Mouse (Mus musculus): ENCODE data around the gene Gm17651.
A peak's percentile ranks its signal among the peaks of the same experiment; 100 is the strongest.

The Gm17651 gene

DNA sequence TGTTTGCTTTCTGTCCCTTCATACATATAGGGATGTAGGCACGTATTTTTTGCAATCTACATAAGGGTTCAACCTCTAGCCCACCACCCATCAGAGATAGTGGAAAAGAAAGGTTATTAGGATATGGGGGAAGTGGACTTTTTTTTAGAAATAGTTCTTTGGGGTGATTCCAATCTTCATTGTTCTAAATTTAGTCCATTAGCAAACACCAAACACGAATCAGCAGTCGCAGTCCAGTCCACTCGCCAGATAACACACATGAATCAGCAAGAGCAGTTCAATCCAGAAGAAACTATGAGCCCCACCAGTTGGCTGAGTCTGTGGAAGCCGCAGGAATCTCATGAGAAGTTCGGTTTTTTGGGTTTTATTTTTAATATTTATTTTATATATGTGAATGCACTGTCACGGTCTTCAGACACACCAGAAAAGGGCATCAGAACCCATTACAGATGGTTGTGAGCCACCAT lies at the start of gene Gm17651:
Gm17651 (minus strand) TSS at position 51 of the 467 bp plus-strand sequence.
- no peak for DNase-seq (ENCODE audit: low spot score)

DNA sequence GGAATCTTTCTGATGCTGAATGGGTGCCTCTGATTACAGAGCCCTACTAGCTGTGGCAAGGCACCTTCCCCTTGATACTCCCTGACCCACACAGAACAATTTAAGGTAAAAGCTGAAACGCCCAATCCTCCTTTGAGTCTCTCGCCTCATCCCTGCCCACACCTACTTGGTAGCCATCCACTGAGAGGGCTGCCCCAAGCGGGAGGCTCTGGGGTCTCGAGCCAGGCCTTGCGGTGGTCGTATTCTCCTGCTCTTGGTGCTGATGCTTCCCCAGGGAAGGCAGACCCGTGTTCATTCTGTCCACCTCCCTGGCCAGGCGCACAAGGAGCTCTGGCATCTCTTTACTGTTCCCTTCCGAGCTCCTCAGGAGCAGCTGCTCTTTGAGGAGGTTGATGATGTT lies 44.6 kb upstream of the Gm17651 start:
- no peak for DNase-seq (ENCODE audit: low spot score)

DNA sequence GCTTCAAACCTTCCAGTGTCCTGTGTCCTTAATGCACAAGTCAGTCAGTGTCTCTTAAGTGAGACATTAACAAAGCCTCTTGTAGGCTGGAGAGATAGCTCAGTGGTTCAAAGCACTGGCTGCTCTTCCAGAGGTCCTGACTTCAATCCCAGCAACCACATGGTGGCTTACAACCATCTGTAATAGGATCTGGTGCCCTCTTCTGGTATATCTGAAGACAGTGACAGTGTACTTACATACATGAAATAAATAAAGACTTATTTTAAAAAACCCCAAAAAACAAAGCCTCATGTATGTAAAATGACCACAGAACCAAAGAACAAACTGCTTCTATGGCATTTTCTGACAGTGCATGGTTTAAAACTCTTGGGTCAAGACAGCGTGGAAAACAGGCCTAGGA lies 41.4 kb upstream of the Gm17651 start:
- no peak for DNase-seq (ENCODE audit: low spot score)

DNA sequence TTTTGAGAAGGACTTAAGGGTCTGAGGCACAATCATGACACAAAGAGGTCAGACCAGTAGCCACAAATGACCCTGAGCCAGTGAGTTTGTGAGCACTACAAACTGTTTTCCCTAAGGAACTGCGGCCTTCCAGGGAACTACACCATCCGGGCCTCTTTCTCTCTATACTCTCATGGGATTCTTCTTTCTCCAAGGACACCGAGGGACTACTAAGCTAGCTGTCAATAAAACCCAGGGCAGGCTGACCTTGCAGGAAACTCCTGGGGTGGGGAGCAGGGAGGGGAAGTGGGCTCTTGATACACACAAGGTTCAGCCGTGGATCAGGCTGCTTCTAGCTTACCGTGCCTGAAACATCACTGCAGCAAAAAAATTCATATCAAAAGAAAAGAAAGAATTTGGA lies 36.4 kb upstream of the Gm17651 start:
- no peak for DNase-seq (ENCODE audit: low spot score)

DNA sequence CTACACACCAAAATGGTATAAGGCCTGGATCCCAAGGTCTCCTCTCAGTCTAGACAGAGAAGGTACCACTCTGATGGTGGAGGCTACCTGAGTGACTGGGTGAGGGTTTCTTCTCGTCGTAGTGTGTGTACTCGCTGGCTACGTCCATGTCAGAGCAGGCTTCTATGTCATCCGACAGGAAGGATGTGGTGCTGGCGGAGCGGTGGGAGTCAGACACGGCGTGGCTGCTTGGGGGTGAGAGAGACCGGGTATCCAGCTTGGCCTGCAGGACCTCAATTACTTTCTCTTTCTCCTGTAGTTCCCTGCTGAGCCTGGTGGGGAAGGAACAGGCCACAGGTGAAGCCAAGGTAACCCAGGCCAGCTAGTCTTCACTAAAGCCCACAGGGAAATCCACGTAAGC lies 35.6 kb upstream of the Gm17651 start:
- no peak for DNase-seq (ENCODE audit: low spot score)

DNA sequence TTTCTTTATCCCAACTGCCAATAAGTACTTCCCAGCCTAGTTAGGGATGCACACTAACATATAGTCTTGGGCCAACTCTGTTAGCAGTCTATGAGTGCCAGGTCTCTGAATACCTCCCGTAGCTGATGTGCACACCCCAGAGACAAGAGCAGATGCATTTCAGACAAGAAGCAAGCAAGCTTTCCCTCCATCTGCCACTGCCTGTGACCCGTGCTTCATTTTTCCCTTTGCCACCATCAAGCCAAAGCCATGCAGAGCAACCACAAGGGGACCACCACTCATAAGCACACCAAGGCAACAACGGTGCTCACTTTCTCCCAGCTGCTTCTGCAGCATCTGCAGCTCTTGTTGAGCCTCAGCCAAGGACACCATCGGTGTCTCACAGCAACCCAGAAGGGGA lies 32.1 kb upstream of the Gm17651 start:
- DNase-seq (ENCODE audit: low spot score), result no peak

DNA sequence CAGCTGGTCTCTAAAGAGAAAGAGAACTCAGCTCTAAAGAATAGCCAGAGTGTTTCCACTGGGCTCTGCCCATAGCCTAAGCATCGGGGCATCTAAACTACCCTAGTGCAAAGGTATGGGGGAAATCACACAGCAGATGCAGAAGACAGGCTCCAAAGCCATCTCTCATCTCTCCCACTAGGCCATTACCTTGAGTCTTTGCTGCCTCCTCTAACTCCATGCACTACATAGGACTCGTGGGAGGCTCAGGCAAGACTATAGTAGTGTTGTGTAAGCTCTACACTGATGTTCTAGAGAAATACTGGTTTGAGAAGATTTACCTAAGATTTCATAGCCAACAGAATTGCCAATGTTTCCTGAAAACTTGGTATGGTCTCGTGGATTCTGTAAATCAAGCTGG lies 31.0 kb upstream of the Gm17651 start:
- no peak for DNase-seq (ENCODE audit: low spot score)

DNA sequence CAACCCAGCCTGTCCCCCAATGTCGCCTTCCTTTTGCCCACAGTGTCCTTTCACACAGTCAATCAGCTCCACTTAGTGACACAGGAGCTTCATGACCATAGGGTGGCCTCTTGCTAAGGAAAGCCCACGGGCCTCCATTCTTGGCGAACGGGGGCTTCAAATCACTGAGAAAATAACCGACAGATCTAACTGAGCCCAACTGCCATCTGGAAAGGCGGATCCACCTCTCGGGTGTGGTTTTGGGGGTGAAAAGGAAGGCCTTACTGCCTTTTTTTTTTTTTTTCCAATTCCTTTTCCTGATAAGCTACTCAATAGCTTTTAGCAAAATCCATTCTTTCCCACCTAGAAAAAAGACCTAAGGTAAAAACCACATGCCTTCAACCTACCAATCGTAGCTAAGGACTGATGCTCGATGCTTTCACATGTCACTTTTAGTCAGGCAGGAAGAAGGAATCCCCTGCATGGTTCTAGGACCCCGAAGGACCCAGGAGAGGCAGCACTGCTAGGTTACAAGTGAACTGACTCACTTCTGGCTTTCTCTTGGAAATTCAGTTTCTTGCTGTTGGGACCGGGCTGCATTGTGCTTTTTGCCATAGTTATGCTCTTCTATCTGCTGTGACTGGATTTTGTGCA lies 28.1 kb upstream of the Gm17651 start:
- no peak for DNase-seq (ENCODE audit: low spot score)

DNA sequence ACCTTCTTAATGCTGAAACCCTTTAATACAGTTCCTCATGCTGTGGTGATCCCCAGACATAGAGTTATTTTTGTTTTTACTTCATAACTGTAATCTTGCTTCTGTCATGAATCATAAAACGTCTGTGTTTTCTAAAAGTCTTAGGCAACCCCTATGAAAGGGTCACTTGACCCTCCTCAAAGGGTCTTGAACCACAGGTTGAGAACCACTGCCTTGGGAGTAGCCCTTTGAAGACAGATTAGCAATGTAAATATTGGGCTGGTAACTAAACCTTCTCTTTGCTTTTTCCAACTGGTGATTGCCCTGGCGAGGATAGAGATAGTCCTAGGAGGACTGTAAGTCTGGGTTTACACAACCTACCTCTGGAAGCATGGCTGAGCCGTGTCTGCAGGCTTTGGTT lies 26.7 kb upstream of the Gm17651 start:
- no peak for DNase-seq (ENCODE audit: low spot score)

DNA sequence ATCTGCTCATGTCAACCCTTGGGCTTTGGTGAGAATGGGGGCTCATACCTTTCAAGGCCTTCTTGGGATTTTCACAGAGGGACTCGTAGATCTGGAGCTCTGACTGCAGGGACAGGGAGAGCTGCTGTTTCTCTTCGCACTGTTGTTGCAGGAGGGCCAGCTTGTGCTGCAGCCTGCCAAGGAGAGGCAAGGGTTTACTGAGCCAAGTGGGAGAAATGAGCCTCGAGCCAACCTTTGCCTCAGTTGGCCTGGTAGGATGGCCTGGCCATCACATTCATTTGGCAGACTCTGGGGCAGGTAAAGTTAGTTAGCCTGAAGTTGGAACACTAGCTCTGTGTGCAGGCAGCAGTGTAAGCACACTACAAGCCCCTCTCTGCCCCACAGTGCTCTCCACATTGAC lies 24.6 kb upstream of the Gm17651 start:
- no peak for DNase-seq (ENCODE audit: low spot score)

DNA sequence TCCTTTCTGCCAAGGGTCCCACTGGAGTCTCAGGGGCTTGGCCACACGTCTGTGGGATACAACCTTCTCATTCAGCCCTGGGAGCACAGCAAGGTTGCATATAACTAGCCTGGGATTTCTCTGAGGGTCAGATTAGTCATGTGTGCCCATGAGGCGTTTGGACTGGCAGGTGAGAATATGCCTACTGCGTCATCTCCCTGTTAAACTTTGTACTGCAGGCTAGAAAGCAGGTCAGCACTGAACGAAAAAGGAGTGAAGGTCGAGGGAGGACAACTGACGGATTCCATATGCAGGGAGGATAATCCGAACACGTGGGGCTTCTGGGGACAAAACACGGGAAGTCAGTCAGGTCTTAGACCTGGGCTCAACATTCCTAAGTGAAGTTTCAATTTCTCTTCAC lies 22.8 kb upstream of the Gm17651 start:
- DNase-seq (ENCODE audit: low spot score), result no peak

DNA sequence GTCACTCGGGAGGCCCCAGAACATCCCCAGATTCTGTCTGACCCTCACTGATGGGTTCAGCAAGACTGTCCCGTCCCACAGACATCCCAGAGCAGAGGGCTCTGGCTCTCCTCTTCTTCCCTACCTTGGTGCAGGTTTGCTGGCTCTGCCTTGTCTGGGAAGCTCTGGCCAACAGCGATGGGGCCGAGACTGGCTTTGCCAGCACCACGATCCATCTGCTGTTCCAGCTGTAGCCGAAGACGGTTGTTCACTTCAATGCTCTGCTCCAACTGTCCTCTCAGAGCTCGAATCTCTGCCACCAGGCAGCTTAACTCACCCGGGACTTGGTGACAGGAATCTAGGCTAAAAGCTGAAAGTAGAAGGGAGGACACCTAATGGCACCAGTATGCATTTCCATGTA lies 22.4 kb upstream of the Gm17651 start:
- DNase-seq (ENCODE audit: low spot score), result no peak

DNA sequence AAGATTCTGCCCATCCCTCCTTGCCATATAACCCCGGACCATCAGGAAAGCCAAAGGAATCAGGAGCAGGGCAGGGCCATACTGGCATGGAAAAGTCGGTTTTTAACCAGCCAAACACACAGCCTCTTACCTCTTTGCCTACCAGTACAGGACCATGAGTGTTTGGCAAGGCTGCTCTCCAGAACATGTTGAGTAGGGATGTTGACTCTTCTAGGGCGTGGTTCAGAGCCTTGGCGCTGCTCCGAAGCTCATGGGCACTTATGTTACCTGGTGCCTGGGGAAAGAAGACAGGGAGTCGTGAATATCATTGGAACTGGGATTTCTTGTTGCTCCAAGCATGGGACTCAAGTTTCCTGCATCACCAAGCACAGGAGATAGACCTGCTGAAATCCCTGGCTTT lies 19.3 kb upstream of the Gm17651 start:
- DNase-seq (ENCODE audit: low spot score), result no peak

DNA sequence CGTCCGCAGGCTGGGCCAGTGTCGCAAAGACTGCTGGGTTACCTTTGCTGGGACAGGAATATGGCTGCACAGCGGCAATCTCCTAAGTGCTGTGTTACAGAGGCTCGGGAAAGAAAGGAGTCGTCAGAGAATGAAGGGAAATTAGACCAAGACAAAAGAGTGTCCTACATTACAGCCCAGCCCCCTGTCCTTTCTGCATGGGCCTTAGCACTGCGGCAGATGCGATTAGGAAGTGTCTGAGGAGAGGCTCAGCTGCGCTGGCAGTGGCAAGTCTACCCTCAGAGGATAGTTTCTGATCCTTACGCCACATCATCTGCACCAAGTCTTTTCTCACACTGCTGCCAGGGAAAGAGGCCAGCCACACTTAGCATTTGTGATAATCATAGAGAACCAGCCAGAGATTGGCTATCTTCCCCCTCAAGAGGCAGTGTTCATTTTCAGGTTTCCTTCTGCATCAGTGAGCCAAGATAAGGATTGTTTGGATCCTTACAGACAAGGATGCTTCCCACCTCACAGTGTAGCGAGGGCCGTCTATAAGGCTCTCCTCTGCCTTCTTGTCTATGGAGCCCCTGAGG lies 17.0 kb upstream of the Gm17651 start:
- DNase-seq (ENCODE audit: low spot score), result no peak

DNA sequence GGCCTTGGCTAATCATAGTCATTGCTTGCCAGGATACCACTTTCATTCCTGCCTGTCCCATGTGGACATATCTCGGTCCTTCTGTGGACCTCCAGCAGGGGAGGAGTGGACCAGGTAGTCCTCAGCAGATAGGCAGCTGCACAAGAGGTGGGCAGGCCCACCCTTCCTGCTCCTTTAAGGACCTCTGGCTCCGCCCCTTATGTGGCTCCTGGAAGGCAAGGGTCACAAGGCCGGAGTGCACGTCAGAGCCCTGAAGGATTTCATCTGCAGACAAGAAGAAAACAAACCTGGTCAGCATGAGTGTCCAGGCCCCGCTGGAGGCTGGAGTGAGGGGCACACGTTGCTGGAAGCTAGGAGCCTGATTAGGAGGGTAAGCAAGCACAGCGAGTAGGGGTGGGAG lies 16.1 kb upstream of the Gm17651 start:
- DNase-seq (ENCODE audit: low spot score), result no peak

DNA sequence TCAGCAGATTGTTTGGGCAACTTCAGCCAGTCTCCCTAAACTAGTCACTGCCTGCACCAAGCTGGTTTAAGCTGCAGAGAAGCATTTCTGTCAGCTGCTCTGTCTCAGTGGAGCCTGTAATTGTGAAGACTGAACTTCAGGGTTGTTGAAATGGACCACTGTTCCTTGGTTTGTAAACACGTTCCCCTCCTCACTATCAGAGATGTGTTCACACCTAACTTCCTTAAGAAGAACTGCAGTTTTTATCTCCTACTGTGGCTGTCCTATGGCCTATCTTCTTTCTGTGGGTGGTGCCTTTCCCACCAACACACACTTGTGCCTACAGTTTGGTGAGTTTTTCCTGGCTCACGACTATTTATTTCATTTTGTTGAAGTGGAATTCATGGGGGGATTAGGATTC lies 14.8 kb upstream of the Gm17651 start:
- DNase-seq (ENCODE audit: low spot score), result no peak

DNA sequence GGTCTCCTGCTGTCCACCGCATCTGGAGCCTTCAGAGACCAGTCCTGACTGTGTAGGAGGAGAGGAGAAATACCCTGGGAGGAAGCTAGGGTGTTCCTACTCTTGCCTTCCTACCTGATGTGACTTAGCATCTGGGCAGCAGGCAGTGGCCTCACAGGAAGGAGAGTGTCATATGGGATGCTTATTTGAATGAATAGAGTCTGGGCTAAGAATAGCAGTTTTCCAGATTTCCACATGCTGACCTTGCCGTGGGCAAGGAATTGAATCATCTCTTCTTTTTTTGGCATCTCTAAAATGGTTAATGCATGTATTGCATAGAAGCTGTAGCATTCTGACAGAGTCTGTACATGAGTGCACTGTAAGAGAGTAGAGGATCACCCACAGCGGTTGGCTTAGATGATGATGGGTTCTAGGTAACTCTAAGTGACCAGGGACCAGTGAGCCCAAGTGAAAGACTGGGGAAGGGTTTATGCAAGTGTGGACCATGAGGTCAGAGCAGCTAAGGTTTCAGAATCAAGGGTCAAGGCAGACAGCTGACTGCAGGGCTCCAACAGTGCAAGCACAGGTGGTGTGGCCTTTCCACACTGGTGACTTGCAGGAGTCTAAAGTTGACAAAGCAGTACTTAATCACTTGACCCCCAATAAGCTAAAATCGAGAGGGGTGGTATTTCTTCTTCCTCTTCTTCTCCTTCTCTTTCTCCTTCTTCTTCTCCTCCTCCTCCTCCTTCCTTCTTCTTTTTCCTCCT lies 12.1 kb upstream of the Gm17651 start:
- DNase-seq (ENCODE audit: low spot score), result no peak

DNA sequence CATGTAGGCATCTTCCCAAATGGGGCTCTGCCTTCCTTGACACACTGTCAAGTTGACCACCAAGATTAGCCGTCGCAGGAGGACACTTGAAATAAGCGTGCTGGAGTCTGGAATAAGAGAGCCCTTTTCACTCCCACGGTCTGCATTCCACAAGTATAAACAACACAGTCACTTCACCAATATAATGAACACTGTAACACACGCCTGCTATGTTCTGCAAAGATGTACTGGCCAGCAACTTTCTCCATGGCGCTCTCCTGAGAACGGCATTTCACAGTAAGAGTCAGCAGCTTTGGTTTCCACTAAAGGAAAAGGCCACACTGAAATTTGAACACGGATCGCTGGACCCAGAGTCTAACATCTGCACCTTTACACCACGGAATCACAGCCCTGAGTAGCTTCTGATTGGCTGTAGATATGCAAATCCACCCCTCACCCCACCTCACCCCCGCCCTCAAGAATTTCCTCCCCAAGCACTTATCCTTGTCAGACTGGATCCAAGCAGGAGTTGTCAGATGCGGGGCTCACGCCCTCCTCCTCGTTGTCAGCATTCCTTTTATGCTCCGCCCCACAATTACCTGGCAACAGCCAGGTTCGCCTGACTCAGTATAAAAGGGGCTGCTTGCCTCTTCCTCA lies 9.2 kb upstream of the Gm17651 start:
- DNase-seq (ENCODE audit: low spot score), result no peak

DNA sequence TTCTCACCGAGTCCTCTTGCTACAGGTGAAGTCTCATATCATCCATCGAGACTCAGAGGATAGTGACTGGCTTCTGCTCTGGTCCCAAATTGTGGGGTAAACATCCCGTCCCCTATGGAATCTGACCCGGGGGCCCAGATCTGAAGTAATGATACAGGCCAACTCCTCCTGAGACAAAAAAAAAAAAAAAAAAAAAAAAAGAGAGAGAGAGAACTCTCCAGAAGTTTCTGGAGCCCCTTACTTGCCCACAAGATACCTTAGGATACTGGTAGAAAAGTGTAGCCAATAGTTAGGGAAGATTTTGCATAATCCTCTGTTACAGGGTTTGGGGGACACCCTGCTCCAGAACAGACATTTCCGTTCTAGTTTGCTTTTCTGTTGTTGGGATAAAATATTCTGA lies 8.1 kb upstream of the Gm17651 start:
- DNase-seq (ENCODE audit: low spot score), result no peak

DNA sequence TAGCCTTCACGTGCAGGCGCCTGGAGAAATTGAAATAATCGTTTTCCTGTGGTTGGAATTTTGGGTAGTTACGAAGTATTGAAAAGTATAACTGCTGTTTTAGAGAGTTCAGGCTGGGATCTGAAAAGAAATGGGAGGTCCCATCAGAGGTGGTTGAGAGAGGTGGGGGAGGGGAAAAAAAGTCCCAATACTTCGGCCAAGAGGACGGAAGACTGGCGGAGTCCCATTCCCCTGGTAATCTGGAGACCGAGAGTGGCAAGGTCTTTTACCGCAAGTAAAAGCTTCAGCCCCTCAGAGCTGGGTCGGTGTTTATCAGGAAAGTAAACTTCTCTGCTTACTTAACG lies 7.6 kb upstream of the Gm17651 start:
- no peak for DNase-seq (ENCODE audit: low spot score)

DNA sequence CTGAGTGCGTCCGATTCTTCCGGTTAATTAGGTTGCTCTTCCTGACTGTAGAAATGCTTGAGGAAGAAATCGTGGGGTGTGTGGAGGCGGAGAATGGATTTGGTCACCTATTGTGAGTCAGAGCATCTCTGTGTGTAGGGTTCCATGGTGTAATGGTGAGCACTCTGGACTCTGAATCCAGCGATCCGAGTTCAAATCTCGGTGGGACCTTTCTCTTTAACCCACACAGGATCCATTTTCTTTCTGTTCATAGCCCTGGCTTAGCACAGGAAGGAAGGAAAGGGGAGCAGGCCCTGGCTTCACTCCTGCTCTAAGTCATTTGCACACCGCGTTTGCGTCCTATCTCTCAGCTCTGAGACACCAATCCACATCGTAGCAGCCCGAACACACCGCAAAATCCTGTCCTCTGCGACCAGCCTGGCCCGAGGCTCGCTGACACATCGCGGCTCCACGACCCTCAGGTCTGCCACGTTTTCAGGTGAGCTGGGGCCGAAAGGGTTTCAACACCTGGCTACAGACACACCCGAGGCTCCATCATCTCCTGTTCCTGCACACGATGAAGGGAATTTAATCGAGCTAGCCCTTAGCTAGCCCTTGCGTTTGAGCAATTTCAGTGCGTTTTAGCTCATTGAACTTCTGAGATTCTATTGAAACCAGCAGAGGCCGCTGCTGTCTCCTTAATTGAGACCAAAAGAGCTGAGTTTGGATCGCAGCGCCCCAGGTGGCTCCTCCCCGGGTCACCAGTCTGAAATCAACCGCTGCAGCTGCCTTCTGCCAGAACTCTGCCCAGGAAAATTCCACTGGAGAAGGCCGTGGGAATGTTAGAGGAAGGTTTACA lies 7.0 kb upstream of the Gm17651 start:
- peak; percentile 88 for DNase-seq (ENCODE audit: low spot score)

DNA sequence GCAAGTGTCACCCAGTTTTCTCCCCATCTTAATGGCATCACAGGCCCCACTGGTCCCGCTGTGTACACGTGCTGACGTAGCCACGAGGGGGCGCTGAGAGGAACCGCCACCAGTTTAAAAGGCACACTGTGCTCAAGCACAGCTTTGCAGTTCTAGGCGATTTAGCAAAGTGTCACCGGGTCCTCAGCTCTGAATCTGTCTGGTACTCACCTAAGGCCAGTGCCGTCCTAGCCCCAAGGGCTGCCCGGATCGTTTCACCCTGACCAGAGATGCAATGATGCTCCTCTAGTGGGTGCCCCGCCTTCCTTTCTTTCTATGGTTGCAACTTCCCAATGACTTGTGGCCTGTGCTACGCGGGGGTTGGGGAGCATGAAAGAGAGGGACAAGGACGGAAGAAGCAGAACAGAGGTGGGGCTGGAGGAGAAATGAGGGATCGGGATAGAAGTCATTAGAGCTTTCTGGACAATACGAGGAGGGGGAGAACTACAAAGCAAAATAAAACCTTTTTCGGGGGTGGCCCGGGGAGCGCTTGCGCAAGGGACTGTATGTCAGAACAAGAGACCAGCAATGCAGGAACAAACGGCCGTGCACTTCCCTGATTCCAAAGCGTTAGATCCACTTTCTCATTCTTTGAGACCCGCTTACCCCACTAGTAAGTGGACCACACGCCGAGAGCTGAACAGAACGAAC lies 6.3 kb upstream of the Gm17651 start:
- peak; percentile 79 for DNase-seq (ENCODE audit: low spot score)
